Mouse (Mus musculus) central nervous system, embryonic 18 days (tissue): ENCODE data around the gene Satl1. TPM values are rescaled to one million over a fixed set of nuclear protein-coding genes. Genes with fewer than 3 reads are reported as not detected.

ENCODE experiments used
- polyA plus RNA-seq: library from polyadenylated mRNA; depleted of rRNA; stranded (reverse); fragments of >200 nt; gene quantifications from 2 replicates; pipeline ENCODE4 v1.2.3, GENCODE M21; 2012; rRNA removed

Satl1 gene
- not detected in 2 replicates for polyA plus RNA-seq

GRCm38 (mm10) chrX:112406679-112407078 is at the start of gene Satl1:
TSS of gene Satl1 (minus strand) at chrX:112406779.

Other genes starting within 250 kb of the Satl1 start
- 0.08 and 0.16 TPM in 2 replicates for gene 4933403O08Rik, start 167.7 kb downstream of the Satl1 start, polyA plus RNA-seq
- gene Apool, start 95.4 kb downstream of the Satl1 start, polyA plus RNA-seq, result 5.5 and 7.4 TPM in 2 replicates
- gene 2010106E10Rik, start 88.5 kb upstream of the Satl1 start, polyA plus RNA-seq, result not detected in 2 replicates
- gene Zfp711, start 193.7 kb upstream of the Satl1 start, polyA plus RNA-seq, result 28.4 and 31.8 TPM in 2 replicates